Mouse (Mus musculus) activated CD4-positive, CD25-positive, alpha-beta regulatory T cell, adult 4 months (primary cell): ENCODE measurements around the gene Ulk3. TPM values are rescaled to one million over a fixed set of nuclear protein-coding genes. Genes with fewer than 3 reads are reported as not detected.

ENCODE experiments used
- ATAC-seq: one replicate; pipeline ENCODE4 v1.8.0; 2017
- polyA plus RNA-seq, 2 experiments: library from polyadenylated mRNA; unstranded; fragments of 100-300 nt; shearing (Covaris generic); gene quantifications; one replicate each; pipeline ENCODE4 v1.2.1; 2017

Gene Ulk3
- 10 to 100 TPM; 25.1 to 29.3 TPM for polyA plus RNA-seq

- ATAC-seq = peak; percentile 78
These were observed at the start of gene Ulk3 for GRCm38 (mm10) chr9:57589224-57590126. Gene Ulk3 (plus strand): TSS chr9:57589452.

GRCm38 (mm10) chr9:57539550-57539949 is 49.7 kb upstream of the Ulk3 start:
- ATAC-seq = no peak

DNA sequence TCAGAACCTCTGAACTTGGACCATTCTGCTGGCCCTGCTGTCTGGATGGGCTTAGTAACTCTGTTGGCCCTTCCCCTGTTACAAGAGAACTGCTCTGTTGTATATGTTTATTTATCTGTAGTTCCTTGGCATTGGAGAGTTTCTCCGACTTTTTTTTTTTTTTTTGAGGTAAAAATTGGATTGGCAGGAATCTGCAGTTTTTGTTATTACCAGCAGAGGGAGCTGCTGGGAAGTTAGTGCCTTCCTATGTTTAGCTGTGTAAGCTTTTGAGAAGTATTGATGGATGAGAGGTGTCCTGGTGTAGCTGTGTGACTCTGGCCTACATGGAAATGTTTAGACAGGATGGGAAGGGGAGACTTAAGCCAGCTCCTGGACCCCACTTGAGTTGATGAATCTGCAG is 47.9 kb upstream of the Ulk3 start:
- no peak for ATAC-seq

- no peak for ATAC-seq
These were observed 45.3 kb upstream of the Ulk3 start for GRCm38 (mm10) chr9:57543951-57544350.

- no peak for ATAC-seq
These were observed 42.0 kb upstream of the Ulk3 start for GRCm38 (mm10) chr9:57547287-57547686.

DNA sequence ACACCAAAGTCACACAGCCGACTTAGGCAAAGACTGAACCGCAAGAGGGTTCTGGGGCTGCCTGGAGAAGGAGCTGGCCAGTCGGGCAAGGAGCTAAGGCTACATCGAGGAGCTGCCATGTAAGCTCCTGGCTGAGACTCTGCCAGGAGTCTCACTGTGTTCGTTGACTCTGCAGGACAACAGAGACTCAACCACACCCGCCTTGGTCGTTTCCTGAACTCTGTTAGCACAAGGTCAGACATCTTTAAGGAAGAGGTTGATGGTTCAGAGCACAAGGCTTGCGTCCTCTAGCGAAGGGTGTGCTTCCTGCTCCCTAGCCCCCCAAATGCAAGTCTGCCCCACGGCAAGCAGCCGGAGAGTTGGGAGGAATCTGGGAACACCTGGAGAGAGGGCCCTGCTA is 41.4 kb upstream of the Ulk3 start:
- ATAC-seq = no peak

DNA sequence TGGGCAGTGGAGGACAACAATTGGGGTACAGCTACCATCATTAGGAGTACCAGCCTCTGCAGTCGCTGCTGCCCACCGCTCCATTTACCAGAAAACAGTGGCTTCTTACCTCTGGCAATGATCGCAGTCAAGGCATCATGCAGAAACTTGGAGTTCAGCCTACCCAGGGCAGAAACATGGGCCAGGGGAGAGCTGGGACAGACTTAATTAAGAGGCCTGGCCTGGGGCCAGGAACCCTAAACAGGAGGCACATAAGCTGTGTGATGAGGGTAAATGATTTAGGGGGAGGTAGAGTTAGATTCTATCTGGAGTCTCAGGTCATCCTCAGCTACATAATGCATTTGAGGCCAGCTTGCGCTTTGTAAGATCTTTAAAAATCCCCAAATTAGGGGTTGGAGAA is 40.1 kb upstream of the Ulk3 start:
- ATAC-seq = no peak

DNA sequence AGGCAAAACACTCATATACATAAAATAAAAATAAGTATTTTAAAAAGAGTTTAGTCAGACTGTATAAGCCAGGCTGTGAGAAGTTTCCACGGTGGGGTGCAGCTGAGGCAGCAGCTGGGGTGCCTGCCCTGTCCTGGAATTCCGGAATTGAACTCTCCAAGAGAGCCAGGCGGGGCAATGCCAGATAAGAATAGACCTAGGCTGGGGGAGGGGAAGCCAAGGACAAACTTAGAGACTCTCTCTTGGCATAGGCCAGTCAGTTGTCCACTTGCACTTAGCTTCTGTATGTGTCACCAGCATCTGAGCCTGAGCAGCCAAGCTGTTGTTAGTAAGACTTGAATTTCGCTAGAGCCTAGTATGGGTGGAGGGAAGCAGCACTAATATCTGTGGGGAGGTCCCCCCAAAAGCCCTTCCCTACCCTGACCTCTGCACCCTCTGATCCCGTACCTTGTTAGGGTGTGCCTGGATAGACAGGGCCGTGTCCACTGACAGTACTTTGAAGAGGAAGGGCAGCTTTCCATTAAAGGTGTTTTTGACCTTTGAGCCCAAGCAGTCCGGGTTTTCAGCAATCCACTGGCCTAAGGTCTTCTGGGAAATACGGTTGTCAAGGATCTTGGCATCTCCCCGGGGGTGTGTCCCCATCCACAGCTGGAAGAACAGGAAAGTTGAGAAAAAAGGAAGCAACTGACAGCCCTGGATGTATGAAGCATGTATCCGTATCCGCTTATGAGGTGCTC is 39.0 kb upstream of the Ulk3 start:
- ATAC-seq = no peak

DNA sequence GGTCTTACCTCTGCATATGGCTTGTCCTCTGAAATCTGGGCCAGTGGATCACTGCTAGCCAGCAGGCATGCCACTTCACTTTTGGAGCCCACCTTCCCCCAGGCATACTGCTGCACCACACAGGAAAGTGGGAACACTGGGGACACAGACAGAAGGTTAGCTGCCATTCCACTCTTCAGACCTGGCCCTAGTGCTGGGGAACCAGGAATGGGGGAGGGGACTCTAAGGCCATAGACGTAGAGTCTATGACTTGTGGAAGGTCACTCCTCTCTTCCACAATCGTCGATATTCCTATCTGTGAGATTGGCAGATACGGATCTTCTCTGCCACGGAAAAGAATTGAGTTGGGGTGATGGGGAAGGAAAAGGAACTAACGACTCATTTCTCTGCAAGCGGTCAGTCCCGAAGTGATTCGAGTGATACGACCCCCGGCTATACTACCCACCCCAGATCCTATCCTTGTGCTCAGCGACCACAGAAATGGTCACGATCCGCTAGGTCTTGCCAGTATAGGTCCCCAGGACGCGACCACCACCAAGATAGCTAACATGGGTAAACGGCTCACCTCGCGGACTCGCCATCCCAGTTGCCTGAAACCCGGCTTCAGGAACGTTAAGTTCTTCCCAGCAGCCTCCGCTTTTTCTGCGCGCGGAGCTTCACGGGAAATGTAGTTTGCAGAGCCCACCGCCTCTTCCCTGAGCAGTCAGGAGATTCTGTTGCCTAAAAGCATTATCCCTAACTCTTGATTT is 36.9 kb upstream of the Ulk3 start, which contains the start of gene Mpi:
Gene Mpi (minus strand): TSS at position 625 of the 749 bp plus-strand sequence.
- no peak for ATAC-seq

DNA sequence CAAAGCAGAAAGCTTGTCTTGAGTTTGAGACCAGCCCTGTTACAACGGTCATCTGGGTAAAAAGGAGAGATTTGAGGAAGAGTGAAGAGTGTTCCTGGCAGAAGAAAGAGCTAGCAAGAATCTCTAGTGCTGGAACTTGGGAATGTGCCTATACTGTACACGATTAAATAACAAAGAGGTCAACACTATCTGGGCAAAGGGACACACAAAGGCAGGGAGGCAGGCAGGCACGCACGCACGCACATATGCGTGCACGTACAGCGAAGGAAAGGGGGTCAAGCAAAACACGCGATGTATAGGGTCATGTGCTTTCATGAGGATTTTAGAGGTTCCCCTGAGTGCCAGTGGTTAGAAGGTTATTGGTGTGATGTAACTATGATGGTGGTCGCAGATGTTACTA is 36.1 kb upstream of the Ulk3 start:
- no peak for ATAC-seq

DNA sequence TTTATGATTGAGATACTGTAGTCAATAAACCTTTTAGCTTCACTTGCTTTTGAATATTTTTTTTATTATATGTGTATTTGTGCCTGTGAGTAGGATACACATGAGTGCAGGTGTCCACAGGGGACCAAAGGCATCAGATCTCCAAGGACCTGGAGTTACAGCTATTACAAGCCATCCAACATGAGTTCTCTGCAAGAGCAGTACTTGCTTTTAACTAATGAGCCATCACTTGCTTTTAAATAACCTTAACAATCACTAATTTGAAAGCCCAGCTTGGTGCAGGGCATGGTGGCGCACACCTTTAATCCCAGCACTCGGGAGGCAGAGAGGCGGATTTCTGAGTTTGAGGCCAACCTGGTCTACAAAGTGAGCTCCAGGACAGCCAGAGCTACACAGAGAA is 34.5 kb upstream of the Ulk3 start:
- no peak for ATAC-seq

DNA sequence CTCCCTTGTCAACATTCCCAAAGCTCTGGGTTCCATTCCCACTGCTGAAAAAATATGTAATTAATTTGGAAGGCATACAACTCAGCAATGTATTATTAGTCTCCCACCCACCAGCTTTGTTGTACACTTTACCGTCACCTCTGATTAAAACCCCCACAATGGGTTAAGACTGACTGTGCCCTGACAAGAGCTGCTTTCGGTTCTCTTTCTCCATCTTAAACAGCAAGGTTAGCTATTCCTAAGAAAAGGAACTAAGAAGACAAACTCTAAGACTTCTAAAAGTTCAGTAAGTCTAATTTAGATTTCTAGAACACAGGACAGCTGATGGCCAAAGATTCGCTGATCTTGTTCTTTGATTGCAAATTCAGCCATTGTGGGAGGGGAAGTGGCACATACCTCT is 32.0 kb upstream of the Ulk3 start:
- no peak for ATAC-seq

- no peak for ATAC-seq
These were observed 30.6 kb upstream of the Ulk3 start for GRCm38 (mm10) chr9:57558625-57559024.

- ATAC-seq = no peak
These were observed 29.7 kb upstream of the Ulk3 start for GRCm38 (mm10) chr9:57559568-57559967.

- ATAC-seq = no peak
These were observed 29.0 kb upstream of the Ulk3 start for GRCm38 (mm10) chr9:57560263-57560662.

DNA sequence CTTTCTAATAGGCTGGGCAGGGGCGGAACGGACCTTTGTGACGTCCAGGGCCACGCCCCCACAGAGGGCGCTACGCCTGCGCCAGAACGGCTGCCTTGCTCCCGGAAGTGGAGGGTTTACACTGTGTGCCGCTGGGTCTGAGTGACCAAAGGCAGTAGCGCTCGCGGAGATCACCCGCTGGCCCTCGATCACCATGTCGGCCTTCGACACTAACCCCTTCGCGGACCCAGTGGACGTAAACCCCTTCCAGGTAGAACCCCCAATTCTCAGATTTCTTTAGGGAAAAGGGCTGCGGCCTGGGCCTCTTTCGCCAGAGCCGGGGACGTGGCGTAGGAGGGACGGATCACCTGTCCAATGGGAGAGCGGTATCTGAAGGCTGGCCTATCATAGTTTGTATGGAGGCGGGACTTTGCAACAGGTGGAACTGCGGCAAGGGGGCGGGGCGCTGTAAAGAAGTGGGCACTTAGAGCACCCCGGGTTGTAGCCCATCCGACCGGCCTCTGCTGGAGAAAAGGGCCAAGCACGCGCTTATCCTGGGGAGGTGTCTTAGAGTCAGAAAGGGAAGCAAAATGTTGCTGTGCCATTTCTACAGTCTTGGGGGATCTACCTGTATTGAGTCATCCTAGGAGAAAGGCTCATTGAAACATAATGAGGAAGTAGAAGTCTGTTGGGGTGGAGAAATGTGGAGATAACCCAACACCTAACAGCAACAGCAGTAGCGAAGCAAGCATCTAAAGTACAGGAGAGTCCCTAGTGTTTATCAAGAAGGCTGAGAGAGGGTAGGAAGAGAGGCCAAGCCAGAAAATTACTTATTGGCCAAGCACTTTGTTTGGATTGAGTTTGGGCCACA is 28.2 kb upstream of the Ulk3 start, which contains the start of gene Scamp2:
Gene Scamp2 (plus strand): TSS at position 83 of the 850 bp plus-strand sequence.
- ATAC-seq = peak; percentile 94

DNA sequence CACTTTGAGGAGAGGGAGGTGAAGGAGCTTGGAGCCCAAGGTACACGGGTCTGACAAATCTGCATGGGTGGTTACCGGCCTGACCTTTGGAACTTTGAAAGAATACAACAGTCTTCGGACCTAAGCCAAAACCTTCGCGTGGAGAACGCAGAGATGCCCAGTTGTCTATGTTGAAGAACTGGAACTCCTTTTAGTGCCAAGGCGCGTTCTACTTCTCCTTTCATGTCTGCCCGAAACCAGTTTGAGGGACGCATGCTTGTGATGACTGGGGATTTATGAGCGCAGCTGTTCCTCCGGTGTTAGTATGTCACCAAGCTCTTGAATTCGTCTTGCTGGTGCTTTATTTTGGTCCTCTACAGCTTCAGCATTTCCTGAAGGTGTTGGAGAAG is 27.5 kb upstream of the Ulk3 start:
- ATAC-seq = no peak

GRCm38 (mm10) chr9:57562896-57563372 is 26.3 kb upstream of the Ulk3 start:
- no peak for ATAC-seq

DNA sequence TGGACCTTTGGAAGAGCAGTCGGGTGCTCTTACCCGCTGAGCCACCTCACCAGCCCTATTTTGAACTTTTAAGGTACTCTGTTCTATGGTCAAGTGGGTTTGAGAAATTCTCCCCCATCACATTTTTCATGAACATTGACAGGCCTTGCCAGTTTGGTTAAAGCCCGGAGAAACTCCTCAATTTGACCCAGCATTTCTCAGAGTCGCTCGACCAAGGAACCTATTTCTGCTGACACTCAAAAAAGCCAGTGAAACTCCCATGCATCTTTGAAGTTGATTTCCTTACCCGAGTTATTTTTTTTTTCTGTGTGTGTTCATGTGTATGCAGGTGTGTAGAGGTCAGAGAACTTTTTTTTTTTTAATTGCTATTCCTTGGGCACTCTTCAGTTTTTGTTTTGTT is 24.6 kb upstream of the Ulk3 start:
- ATAC-seq = no peak

- ATAC-seq = no peak
These were observed 23.5 kb upstream of the Ulk3 start for GRCm38 (mm10) chr9:57565741-57566221.

DNA sequence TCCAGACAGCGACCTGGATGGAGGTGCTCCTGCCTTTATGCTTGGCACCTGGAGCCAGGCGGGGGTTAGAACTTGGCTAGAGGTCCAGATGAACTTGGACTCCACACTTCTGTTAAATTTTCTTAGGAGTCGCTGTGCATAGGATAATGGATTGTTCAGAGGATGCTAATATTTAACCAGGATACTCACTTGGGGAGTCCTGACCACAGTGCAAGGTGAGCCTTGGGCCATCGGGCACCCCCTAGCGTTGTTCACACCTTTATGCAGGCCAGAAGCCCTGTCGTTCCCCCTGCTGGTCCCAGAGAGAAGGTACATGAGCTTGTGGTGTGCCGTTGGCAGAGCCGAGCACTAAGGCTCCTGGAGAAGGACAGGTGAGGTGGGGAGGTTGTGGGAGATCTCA is 22.4 kb upstream of the Ulk3 start:
- ATAC-seq = no peak

DNA sequence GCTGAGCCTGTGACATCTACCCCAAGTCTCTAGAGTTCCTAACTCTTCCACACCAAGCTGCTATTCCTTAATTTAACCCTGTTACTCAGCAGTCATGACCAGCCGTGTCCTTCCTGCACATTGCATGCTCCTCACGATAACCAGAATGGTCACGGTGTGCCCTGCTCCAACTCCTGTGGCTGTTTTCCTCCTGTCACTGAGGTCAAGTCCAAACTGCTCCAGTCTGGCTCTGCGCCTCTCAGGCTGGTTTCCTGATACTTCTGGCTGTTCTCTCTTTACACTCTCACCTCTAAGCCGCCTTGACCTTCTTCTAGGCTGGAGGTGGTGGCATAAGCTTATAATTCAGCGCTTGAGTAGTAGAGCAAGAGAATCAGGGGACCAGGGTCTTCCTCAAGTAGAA is 20.8 kb upstream of the Ulk3 start:
- no peak for ATAC-seq
